Mouse (Mus musculus) kidney, postnatal 0 days (tissue): ENCODE measurements at regions not wholly inside any gene's neighbourhood (a gene's known extent, or its start where the extent isn't known, plus 50 kb on each side); places are given as distances from the start of the nearest gene placed in this dataset.

Experiments used
- ATAC-seq: fragments of 200-750 bp; cut with Nextera tagmentation; replicated peaks from 2 replicates; pipeline ENCODE4 v1.8.0; 2017; ENCODE audit warnings: low read depth, moderate number of reproducible peaks, moderate TSS enrichment, moderate library complexity; ENCODE audit not compliant: low FRiP score
- DNase-seq: peaks from one replicate; pipeline ENCODE4 v3.0.0-alpha.2; 2016; ENCODE audit warnings: low spot score
- H3K27ac ChIP-seq: fragments of 300-500 bp; sonication (generic); 2 replicates; pipeline ENCODE4 v1.5.1; 2014; ENCODE audit warnings: mild to moderate bottlenecking
- H3K27me3 ChIP-seq: fragments of 300-500 bp; sonication (generic); 2 replicates; pipeline ENCODE4 v1.6.1; 2014; ENCODE audit warnings: low read length, mixed read lengths; ENCODE audit not compliant: insufficient read depth
- H3K36me3 ChIP-seq: fragments of 300-500 bp; sonication (generic); 2 replicates; pipeline ENCODE4 v1.6.1; 2014; ENCODE audit warnings: low read length, mixed read lengths; ENCODE audit not compliant: insufficient read depth
- H3K4me1 ChIP-seq: fragments of 300-500 bp; sonication (generic); replicated peaks from 2 replicates; pipeline ENCODE4 v1.6.1; 2014; ENCODE audit warnings: antibody characterized with exemption, low read length, mixed read lengths; ENCODE audit not compliant: insufficient read depth
- H3K4me2 ChIP-seq: fragments of 300-500 bp; sonication (generic); 2 replicates; pipeline ENCODE4 v1.6.1; 2014; ENCODE audit warnings: mild to moderate bottlenecking, low read length, moderate library complexity, mixed read lengths
- H3K4me3 ChIP-seq: fragments of 300-500 bp; sonication (generic); replicated peaks from 2 replicates; pipeline ENCODE4 v1.5.1; 2014; ENCODE audit warnings: low read depth, low read length
- H3K9ac ChIP-seq: fragments of 300-500 bp; sonication (generic); 2 replicates; pipeline ENCODE4 v1.6.1; 2014; ENCODE audit warnings: low read depth, low read length
- H3K9me3 ChIP-seq: fragments of 300-500 bp; sonication (generic); replicated peaks from 2 replicates; pipeline ENCODE4 v1.6.1; 2016; ENCODE audit warnings: low read length, inconsistent platforms, mixed read lengths
- CTCF ChIP-seq: IDR thresholded peaks from 2 replicates; pipeline ENCODE4 v1.5.1; 2016; ENCODE audit warnings: antibody characterized with exemption, low read depth, mild to moderate bottlenecking, moderate library complexity
- WGBS: fragments of 180-500 bp; shearing (Covaris S2); extraction: QIAGEN DNeasy Blood & Tissue Kit; methylation state at CpG from one replicate; pipeline ENCODE4 v1.1.7; 2014; 5-methylcytosine and 5-hydroxymethylcytosine counted together

GRCm38 (mm10) chr13:10696181-10696977 is 335.7 kb upstream of the Chrm3 start:
- Histone ChIP-seq H3K4me2 (no peak overlapping the region), H3K27ac (no peak overlapping the region), H3K4me1 (no peaks in the 10 kb centered on the region), H3K4me3 (no peak overlapping the region), H3K36me3 (no peaks in the 10 kb centered on the region), H3K9me3 (no peaks in the 10 kb centered on the region), H3K9ac (no peak overlapping the region), H3K27me3 (no peaks in the 10 kb centered on the region)
- peak; percentile 62 for DNase-seq
- WGBS = 69% methylated on average over 1 of the region's 1 CpGs
- ATAC-seq = no peak
- TF ChIP-seq CTCF = no peak

GRCm38 (mm10) chr13:10691307-10691706 is 330.7 kb upstream of the Chrm3 start:
- Histone ChIP-seq H3K27me3 (no peaks in the 10 kb centered on the region), H3K27ac (no peak overlapping the region), H3K4me2 (no peak overlapping the region), H3K4me3 (no peak overlapping the region), H3K36me3 (no peaks in the 10 kb centered on the region), H3K9me3 (no peaks in the 10 kb centered on the region), H3K4me1 (no peaks in the 10 kb centered on the region), H3K9ac (no peak overlapping the region)
- TF ChIP-seq CTCF = no peak
- WGBS = 86% methylated on average over 2 of the region's 2 CpGs
- ATAC-seq (no peak), DNase-seq (no peak)

GRCm38 (mm10) chr13:10687379-10687778 is 326.7 kb upstream of the Chrm3 start:
- H3K9ac ChIP-seq = no peak overlapping the region
- WGBS = 73% methylated on average over 5 of the region's 5 CpGs
- TF ChIP-seq CTCF = no peak
- H3K9me3 ChIP-seq = no peaks in the 10 kb centered on the region
- ATAC-seq (no peak), DNase-seq (no peak)
- H3K36me3 ChIP-seq = no peaks in the 10 kb centered on the region
- no peak overlapping the region for H3K4me2 ChIP-seq
- H3K4me1 ChIP-seq = no peaks in the 10 kb centered on the region
- no peaks in the 10 kb centered on the region for H3K27me3 ChIP-seq
- H3K4me3 ChIP-seq = no peak overlapping the region
- H3K27ac ChIP-seq = no peak overlapping the region

- no peak overlapping the region; the same call in 1 of the 2 replicates for H3K27ac ChIP-seq
- no peaks in the 10 kb centered on the region for H3K4me1 ChIP-seq
- ATAC-seq (peak; percentile 57; the same call in 1 of the 2 replicates), DNase-seq (peak; percentile 75)
- no peaks in the 10 kb centered on the region for H3K27me3 ChIP-seq
- no peak for TF ChIP-seq CTCF
- WGBS = 24% methylated on average over 2 of the region's 2 CpGs
- H3K4me3 ChIP-seq = no peak overlapping the region
- H3K4me2 ChIP-seq = no peak overlapping the region
- H3K9me3 ChIP-seq = no peaks in the 10 kb centered on the region
- no peak overlapping the region for H3K9ac ChIP-seq
- H3K36me3 ChIP-seq = no peaks in the 10 kb centered on the region
Observed at GRCm38 (mm10) chr13:10654086-10654422, 293.4 kb upstream of the Chrm3 start.

- no peak for TF ChIP-seq CTCF
- ATAC-seq = peak; percentile 61; the same call in 1 of the 2 replicates
- no peak overlapping the region for H3K4me3 ChIP-seq
- H3K27me3 ChIP-seq = no peaks in the 10 kb centered on the region
- no peaks in the 10 kb centered on the region for H3K9me3 ChIP-seq
- H3K4me1 ChIP-seq = no peaks in the 10 kb centered on the region
- no peak overlapping the region for H3K9ac ChIP-seq
- WGBS = 46% methylated on average over 9 of the region's 9 CpGs
- H3K4me2 ChIP-seq = no peak overlapping the region
- H3K27ac ChIP-seq = no peak overlapping the region; the same call in 1 of the 2 replicates
- no peaks in the 10 kb centered on the region for H3K36me3 ChIP-seq
- peak; percentile 63 for DNase-seq
Observed at GRCm38 (mm10) chr13:10653376-10654085, 292.9 kb upstream of the Chrm3 start.

- H3K36me3 ChIP-seq = no peaks in the 10 kb centered on the region
- no peak overlapping the region for H3K4me3 ChIP-seq
- no peak for ATAC-seq
- no peaks in the 10 kb centered on the region for H3K4me1 ChIP-seq
- no peak for TF ChIP-seq CTCF
- H3K27me3 ChIP-seq = no peaks in the 10 kb centered on the region
- no peak overlapping the region for H3K4me2 ChIP-seq
- no peak overlapping the region for H3K27ac ChIP-seq
- peak; percentile 29 for DNase-seq
- no peak overlapping the region for H3K9ac ChIP-seq
- H3K9me3 ChIP-seq = no peaks in the 10 kb centered on the region
- 66% methylated on average over 4 of the region's 4 CpGs for WGBS
Observed at GRCm38 (mm10) chr13:10636859-10637258, 276.2 kb upstream of the Chrm3 start.
